Mouse (Mus musculus) brain, embryonic 14.5 days (tissue): ENCODE measurements around the gene Eif2ak1.

Experiments
- CTCF ChIP-seq: fragments of 200-500 bp; IDR thresholded peaks from 2 replicates; pipeline ENCODE4 v1.5.1; 2012; ENCODE audit warnings: inconsistent platforms, mild to moderate bottlenecking, moderate library complexity, borderline replicate concordance; ENCODE audit not compliant: insufficient read depth, insufficient read length; ENCODE audit errors: extremely low read depth
- POLR2A ChIP-seq: fragments of 200-500 bp; IDR thresholded peaks from 2 replicates; pipeline ENCODE4 v1.6.1; 2012; ENCODE audit warnings: mild to moderate bottlenecking, inconsistent platforms, borderline replicate concordance; ENCODE audit not compliant: poor library complexity, insufficient read depth, insufficient read length, severe bottlenecking; ENCODE audit errors: extremely low read depth

- TF ChIP-seq POLR2A (no peak), CTCF (no peak)
Measured at GRCm38 (mm10) chr5:143930656-143931055, 113.1 kb downstream of the Eif2ak1 start.
